Mouse (Mus musculus): ENCODE results near the gene Nqo2. TPM values are rescaled to one million over a fixed set of nuclear protein-coding genes. Genes with fewer than 3 reads are reported as not detected.
"Not testable (repeated sequence)": the region's sequence is repeated elsewhere in the genome, so short reads cannot be mapped to it uniquely, and the experiment has no call there.

Gene Nqo2
- polyA plus RNA-seq (2012; ENCODE audit: insufficient read depth, insufficient read length, missing spikeins) = 39.9 and 41.2 TPM in 2 replicates

DNA sequence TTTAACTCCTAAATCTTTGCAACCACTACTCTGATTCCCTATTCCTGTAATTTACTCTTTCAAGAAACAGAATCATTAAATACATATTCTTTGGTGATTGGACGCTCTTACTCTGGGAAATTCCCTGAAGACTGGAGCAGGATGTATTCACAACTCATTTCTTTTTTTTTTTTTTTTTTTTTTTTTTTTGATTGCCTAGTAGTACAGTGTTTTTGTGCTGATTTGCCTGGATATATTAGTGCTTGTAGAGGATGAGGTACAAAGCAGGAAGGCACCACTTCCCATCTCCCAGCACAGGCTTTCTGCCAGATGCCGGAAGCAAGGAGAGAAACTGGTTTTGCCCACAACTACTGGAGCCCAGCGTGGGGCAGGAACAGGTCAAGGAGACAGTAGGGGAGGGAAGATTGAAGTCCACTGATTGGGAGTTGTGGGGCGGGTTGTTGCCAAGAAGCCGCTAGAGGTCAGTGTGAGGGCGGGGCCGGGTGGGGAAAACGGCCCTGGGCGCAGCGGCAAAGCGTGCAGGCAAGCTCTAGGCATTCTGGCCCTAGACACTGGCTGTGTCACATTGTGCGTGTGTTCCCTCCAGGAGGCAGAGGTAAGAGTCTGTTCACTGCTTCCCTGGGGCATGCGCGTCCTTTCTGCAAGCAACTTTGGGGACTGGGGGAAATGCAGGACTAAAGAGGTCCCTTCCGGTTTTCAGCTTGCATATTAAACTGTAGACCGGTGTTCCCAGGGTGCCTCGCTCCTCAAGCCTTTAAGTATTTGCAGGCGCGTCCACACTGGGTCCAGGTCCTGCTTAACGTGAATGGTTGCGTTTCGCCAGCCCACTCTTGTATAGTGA is at the start of gene Nqo2:
TSS of gene Nqo2 (plus strand) at position 482 of the 841 bp plus-strand sequence.
- Histone ChIP-seq H3K4me1 (ENCODE audit: control insufficient read depth, insufficient read depth, low read length) (peaks cover 19% of the 10 kb centered on the region), H3K4me3 (ENCODE audit: insufficient read depth, low read length) (peak within 1 kb of the TSS; percentile 77), H3K27ac (ENCODE audit: insufficient read depth, low read depth, low read length) (peak within 1 kb of the TSS; percentile 92)
- TF ChIP-seq POLR2A (IDR thresholded peaks at IDR 0.05; ENCODE audit: borderline replicate concordance, low read depth, low read length) (no peak), CTCF (IDR thresholded peaks at IDR 0.05; ENCODE audit: low read depth, low read length) (peak; percentile 52)

DNA sequence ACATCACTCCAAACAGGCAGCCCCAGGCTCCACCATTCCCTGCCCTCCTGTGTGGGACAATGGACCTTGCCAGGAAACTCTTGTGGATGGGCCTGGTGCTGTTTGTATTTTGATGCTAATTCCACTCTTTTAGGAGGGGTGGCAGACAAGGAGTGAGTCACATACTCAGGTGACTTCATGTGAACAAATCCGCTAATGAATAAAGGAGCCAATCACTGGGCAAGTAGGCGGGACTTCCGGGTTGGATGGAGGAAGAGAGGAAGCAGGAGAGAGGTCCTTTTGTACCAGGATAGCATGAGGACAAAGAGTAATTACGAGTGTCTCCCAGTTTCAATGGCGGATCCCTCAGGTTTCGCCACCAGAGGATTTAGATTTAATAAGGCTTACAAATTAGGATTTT is 43.4 kb upstream of the Nqo2 start:
- TF ChIP-seq CTCF (IDR thresholded peaks at IDR 0.05; ENCODE audit: low read depth, low read length) (no peak), POLR2A (IDR thresholded peaks at IDR 0.05; ENCODE audit: borderline replicate concordance, low read depth, low read length) (no peak)
- Histone ChIP-seq H3K4me1 (ENCODE audit: control insufficient read depth, insufficient read depth, low read length) (no peaks in the 10 kb centered on the region), H3K4me3 (ENCODE audit: insufficient read depth, low read length) (no peak overlapping the region), H3K27ac (ENCODE audit: insufficient read depth, low read depth, low read length) (no peak overlapping the region)

DNA sequence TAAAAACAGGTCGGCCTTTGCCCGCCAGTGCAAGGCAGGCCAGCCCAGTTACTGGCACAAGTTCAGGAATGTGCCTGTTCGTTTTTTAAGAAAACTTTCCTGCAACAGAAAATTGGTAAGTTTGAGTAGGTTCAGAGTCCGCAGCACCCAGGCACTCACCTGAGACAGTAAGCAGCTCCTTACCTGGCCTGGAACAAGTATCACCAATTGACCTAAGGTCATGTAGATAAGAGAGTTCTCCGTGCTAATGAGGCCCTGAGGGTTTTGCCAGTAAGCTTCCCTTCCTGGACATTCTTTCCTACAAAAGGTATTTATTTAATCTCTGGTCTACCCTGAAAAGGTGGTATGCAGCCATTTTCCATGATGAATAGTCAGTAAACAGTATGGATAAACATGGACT is 42.8 kb upstream of the Nqo2 start:
- no peaks in the 10 kb centered on the region for H3K4me1 ChIP-seq (ENCODE audit: control insufficient read depth, insufficient read depth, low read length)
- no peak overlapping the region for H3K27ac ChIP-seq (ENCODE audit: insufficient read depth, low read depth, low read length)
- no peak for TF ChIP-seq CTCF (IDR thresholded peaks at IDR 0.05; ENCODE audit: low read depth, low read length)
- no peak for TF ChIP-seq POLR2A (IDR thresholded peaks at IDR 0.05; ENCODE audit: borderline replicate concordance, low read depth, low read length)
- no peak overlapping the region for H3K4me3 ChIP-seq (ENCODE audit: insufficient read depth, low read length)

DNA sequence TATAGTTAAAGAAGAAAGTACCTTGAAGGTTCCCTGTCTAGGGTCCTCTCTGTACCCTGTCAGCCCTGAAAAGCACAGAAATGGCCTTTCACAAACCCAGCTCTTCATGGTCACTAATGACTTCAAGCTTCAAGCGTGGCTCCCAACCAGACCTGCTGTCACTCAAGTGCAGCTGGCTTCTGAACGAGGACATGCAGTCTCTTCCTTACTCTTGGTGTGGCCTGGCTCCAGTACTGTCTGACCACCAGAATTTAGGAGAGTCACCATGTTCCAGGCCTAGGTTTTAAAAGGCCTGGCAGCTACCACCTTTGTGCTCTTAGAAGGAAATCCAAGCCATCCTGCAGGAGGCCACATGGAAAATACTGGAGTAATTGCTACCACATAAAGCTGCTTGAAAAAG is 34.2 kb upstream of the Nqo2 start:
- Histone ChIP-seq H3K4me1 (ENCODE audit: control insufficient read depth, insufficient read depth, low read length) (peaks cover 38% of the 10 kb centered on the region), H3K4me3 (ENCODE audit: insufficient read depth, low read length) (no peak overlapping the region), H3K27ac (ENCODE audit: insufficient read depth, low read depth, low read length) (no peak overlapping the region)
- no peak for TF ChIP-seq CTCF (IDR thresholded peaks at IDR 0.05; ENCODE audit: low read depth, low read length)
- no peak for TF ChIP-seq POLR2A (IDR thresholded peaks at IDR 0.05; ENCODE audit: borderline replicate concordance, low read depth, low read length)

DNA sequence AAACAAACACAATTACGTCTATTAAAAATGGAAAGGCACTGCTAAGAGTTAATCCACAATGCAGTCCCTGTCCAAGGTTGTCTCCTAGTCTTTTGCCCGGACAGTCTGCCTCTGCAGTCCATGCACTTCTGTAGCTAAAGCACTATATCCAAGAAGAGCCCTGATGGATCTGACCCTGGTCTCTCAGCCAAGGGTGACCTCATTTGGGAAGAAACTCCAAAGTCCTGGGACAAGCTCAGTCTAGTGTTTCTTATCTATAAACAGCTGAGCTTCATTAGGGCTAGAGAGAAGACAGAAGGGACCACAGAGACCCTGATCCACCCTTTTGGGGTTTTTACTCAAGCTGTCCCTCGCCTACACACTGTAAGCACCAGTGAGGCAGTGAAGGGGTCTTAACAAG is 33.6 kb upstream of the Nqo2 start:
- H3K27ac ChIP-seq (ENCODE audit: insufficient read depth, low read depth, low read length) = peak overlapping the region; percentile 94
- no peak overlapping the region for H3K4me3 ChIP-seq (ENCODE audit: insufficient read depth, low read length)
- TF ChIP-seq CTCF (IDR thresholded peaks at IDR 0.05; ENCODE audit: low read depth, low read length) = no peak
- no peak for TF ChIP-seq POLR2A (IDR thresholded peaks at IDR 0.05; ENCODE audit: borderline replicate concordance, low read depth, low read length)
- peaks cover 38% of the 10 kb centered on the region for H3K4me1 ChIP-seq (ENCODE audit: control insufficient read depth, insufficient read depth, low read length)

DNA sequence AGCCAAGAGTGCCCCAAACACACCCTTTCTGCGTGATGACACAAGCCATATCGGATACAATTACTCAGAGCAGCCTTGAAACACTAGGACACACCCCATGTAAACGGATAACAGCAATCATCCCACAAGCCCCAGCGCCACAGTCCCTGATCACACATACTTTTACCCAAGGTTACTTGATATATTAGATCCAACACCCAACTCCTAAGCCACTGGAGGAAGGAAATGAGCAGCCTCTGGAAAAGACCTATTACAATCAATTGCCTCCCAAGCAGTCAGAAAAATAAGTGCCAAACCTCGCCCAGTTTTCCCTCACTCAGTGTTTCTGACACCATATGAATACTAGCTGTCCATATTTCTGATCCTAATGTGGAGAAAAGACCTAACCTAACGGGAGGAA is 29.7 kb upstream of the Nqo2 start:
- peak overlapping the region; percentile 93 for H3K4me3 ChIP-seq (ENCODE audit: insufficient read depth, low read length)

DNA sequence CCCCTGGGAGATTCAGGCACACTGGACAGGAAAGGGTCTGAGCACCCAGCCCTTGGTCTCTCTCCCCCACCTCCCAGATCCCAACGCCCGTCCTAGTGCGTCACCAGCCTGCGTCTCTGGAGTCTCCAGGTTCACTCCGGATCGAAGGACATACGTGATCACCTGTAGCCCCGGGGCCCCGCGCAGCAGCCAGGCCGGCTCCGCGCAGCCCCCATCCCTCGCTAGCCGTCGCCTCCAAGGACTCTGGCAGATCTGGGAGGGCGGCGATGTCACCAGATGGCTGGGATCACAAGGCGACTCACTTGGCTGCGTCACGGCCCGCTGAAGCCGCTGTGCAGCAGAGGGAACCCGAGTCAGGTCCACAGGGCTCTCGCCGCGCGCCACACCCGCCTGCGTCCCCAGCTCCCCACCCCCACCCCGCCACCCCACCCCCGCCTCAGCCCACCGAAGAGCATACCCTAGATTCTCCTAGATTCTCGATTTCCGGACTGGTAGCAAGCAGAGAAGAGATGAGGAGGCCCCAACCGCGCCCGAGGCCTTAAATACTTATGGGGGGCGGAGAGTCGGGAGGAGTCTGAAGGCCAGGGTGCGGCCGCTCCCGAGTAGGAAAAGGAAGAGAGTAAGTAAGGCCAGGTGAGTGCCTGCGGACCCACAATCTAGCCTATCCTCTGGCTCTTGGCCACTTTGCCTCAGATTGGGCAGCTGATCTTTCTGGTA is 28.9 kb upstream of the Nqo2 start:
- peak overlapping the region; percentile 76 for H3K27ac ChIP-seq (ENCODE audit: insufficient read depth, low read depth, low read length)

More for the DNA sequence above, 29.7 kb upstream of the Nqo2 start:
- Histone ChIP-seq H3K27ac (ENCODE audit: insufficient read depth, low read depth, low read length) (peak overlapping the region; percentile 76), H3K4me1 (ENCODE audit: control insufficient read depth, insufficient read depth, low read length) (peaks cover 43% of the 10 kb centered on the region)
- TF ChIP-seq POLR2A (IDR thresholded peaks at IDR 0.05; ENCODE audit: borderline replicate concordance, low read depth, low read length) (no peak), CTCF (IDR thresholded peaks at IDR 0.05; ENCODE audit: low read depth, low read length) (no peak)

DNA sequence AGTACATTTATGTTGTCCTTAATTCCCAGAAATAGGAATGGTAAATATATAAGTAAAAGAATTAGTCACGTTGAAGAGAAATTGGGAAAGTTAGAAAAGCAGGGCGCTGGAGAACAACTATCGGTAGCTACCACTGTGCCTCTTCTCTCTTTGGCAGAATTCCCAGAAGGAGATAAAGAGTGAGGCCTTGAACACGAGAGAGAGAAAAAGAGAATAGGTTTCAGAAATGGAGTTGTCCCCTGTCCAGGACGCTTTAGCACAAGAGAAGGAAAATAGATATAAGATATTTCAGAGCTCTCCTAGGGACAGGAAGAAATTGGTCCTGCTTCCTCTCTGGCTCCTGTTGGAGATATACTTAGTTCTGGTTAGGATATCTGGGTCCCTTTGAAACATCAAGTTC is 27.3 kb upstream of the Nqo2 start:
- no peak overlapping the region for H3K4me3 ChIP-seq (ENCODE audit: insufficient read depth, low read length)
- H3K4me1 ChIP-seq (ENCODE audit: control insufficient read depth, insufficient read depth, low read length) = peaks cover 25% of the 10 kb centered on the region
- TF ChIP-seq POLR2A (IDR thresholded peaks at IDR 0.05; ENCODE audit: borderline replicate concordance, low read depth, low read length) (no peak), CTCF (IDR thresholded peaks at IDR 0.05; ENCODE audit: low read depth, low read length) (no peak)
- no peak overlapping the region for H3K27ac ChIP-seq (ENCODE audit: insufficient read depth, low read depth, low read length)

More for the DNA sequence above, 28.9 kb upstream of the Nqo2 start:
- H3K4me1 ChIP-seq (ENCODE audit: control insufficient read depth, insufficient read depth, low read length) = peaks cover 34% of the 10 kb centered on the region
- TF ChIP-seq CTCF (IDR thresholded peaks at IDR 0.05; ENCODE audit: low read depth, low read length) = no peak
- no peak for TF ChIP-seq POLR2A (IDR thresholded peaks at IDR 0.05; ENCODE audit: borderline replicate concordance, low read depth, low read length)
- H3K4me3 ChIP-seq (ENCODE audit: insufficient read depth, low read length) = peak overlapping the region; percentile 93

DNA sequence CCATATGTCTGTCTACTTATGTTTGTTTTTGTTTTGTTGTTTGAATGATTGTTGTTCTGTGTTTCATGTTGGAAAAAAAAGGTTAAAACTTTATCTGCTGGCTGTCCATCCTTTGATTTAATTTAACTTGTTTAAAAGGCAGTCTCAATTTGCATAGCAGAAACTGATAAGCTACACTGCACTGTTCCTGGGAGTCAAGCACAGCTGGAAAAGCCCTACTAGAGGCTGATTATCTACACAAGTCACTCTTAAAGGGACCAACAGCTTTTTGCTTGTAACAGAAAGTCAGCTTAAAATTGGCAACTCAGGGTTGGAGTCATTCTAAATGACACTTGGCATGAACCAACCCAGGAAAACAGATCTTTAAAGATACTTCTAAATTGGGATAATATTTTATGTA is 26.9 kb upstream of the Nqo2 start:
- not testable (repeated sequence) for H3K27ac ChIP-seq (ENCODE audit: insufficient read depth, low read depth, low read length); H3K4me3 ChIP-seq (ENCODE audit: insufficient read depth, low read length)
- H3K4me1 ChIP-seq (ENCODE audit: control insufficient read depth, insufficient read depth, low read length) = peaks cover 20% of the 10 kb centered on the region

DNA sequence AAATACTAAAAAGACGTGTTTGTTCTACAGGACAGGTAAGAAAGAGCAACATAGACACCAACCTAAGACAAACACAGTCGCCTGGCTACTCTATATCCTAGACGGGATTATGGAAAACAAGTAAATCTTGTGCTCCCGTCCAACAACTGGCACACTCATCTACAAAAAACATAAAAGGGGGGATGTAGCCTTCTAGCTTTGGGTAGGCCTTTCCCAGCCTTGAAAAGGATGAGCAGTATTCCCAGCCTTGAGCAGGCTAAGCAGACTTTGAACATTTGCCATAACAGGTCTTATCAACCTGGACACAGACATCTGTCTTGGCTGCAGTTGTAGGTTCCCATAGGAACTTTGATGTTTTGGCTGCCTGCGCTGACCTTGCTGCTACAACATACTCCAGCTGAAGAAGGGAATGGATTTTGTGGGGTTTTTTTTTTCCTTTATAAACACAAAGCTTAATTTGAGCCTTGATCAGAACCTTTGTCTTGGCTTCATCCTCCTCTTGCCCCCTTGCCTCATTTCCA is 23.1 kb upstream of the Nqo2 start:
- H3K4me1 ChIP-seq (ENCODE audit: control insufficient read depth, insufficient read depth, low read length) = peaks cover 3% of the 10 kb centered on the region
- TF ChIP-seq POLR2A (IDR thresholded peaks at IDR 0.05; ENCODE audit: borderline replicate concordance, low read depth, low read length) (no peak), CTCF (IDR thresholded peaks at IDR 0.05; ENCODE audit: low read depth, low read length) (no peak)
- H3K4me3 ChIP-seq (ENCODE audit: insufficient read depth, low read length) = no peak overlapping the region
- H3K27ac ChIP-seq (ENCODE audit: insufficient read depth, low read depth, low read length) = no peak overlapping the region
